Mouse (Mus musculus): ENCODE data around the gene Dynlrb2.

Gene Dynlrb2

GRCm38 (mm10) chr8:116540136-116540535 lies 35.4 kb downstream of the Dynlrb2 start:
- in situ Hi-C loops (cut with MboI, MseI) = no loop called here

DNA sequence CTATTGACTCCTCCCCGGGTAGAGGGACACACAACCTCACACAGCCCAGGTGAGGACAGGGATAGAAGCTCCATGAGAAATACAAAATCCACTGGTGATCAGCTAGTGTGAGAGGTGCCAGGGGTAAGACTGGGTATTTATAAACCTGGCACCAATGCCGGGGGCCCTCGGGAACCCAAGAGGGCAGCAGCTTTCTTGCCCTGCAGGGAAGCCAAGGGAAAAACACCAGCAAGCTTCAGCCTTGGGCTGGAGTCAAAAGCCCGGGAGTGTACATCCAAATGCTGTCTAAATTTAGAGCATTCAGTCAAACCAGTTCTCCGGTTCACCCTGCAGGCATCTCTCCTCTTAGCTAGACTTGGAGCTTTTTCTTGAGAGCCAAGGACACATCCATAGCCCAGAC lies 38.1 kb downstream of the Dynlrb2 start:
- in situ Hi-C loops (cut with MboI, MseI) = no loop called here

DNA sequence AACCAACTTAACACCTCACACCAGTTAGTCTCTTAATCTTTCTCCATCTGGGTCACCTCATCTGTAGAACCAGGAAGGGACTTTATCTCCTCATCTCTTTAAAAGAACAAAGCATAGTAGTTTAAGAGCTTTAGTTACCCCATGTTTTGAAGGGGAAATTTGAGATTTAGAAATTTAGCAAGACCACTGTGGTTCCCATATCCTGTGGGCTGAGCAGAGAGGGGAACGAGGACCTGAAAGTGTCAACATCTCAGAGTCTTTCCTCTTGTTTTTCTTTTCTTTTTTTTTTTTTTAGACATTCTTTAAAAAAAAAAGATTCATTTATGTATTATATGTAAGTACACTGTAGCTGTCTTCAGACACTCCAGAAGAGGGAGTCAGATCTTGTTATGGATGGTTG lies 38.6 kb downstream of the Dynlrb2 start:
- in situ Hi-C loops (cut with MboI, MseI) = no loop called here

DNA sequence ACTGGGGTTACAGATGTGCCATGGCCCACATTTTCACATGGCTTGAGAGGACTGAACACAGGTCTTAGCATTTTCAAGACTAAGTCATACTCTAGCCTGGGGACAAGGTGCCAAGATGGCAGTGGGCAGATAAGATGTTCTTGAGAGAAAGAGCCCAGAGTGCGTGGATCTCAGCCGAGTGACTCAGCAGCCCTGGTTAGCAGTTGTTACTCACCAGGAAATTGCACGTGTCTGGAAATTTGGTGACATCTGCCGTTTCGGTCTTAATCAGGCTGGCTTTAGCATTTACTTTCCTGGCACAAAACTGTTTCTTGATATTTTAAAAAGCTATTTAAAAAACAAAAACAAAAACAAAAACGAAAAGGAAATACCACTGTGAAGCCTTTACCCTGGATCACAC lies 47.5 kb downstream of the Dynlrb2 start:
- in situ Hi-C loops (cut with MboI, MseI) = no loop called here

GRCm38 (mm10) chr8:116552778-116553177 lies 48.0 kb downstream of the Dynlrb2 start:
- in situ Hi-C loops (cut with MboI, MseI) = no loop called here

Data from T-helper 1 cell (primary cell).